Mouse (Mus musculus): ENCODE results near the gene Sdr42e1. TPM values are rescaled to one million over a fixed set of nuclear protein-coding genes. Genes with fewer than 3 reads are reported as not detected.

Gene Sdr42e1
- polyA plus RNA-seq (2014; fragmentation: Illumina TruSeq; extraction: RNeasy Lipid Tissue Mini Kit (QIAGEN cat#74804); ENCODE audit: low read depth, low replicate concordance): 82.4 TPM

DNA sequence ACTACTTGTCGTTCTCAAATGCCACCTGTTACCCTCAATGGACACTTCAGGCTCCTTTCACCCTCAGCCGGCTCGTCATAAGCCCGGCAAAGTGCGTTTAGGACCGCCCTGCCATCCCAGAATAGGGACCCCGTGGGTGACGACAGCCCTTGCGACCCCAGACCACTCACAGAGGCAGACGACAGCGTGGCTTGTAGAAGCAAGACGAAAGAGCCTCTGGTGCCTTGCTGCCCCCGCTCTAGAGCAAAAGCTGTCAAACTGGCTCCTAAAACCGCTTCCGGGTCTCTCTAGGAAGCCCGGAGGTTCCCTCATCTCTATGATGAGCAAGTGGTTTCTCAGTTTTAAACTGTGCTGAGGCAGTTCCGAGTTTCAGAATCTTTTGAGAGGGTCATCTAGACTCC lies at the start of gene Sdr42e1:
TSS of gene Sdr42e1 (minus strand) at position 260 of the 401 bp plus-strand sequence.

DNA sequence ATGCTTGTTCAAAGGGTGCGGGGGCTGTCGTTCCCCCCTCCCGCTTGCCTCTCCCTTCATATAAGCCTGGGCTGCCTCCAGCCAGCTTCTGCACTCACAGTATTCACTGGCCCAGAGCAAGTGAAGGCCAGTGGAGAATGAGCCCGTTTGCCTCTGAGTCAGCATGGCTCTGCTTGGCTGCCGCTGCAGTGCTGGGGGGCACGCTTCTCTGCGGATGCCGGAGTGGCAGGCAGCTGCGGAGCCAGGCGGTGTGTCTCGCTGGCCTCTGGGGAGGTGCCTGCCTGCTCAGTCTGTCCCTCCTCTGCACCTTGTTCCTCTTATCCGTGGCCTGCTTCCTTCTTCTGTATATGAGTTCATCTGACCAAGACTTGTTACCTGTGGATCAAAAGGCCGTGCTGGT lies 28.4 kb upstream of the Sdr42e1 start, which contains the start of gene Hsd17b2:
TSS of gene Hsd17b2 (plus strand) at position 46 of the 400 bp plus-strand sequence.

Other genes with a start within 250 kb of the Sdr42e1 start
- 0.24 TPM for gene Plcg2, start 175.4 kb downstream of the Sdr42e1 start, polyA plus RNA-seq (2014; fragmentation: Illumina TruSeq; extraction: RNeasy Lipid Tissue Mini Kit (QIAGEN cat#74804); ENCODE audit: low read depth, low replicate concordance)
- 201 TPM for gene Hsd17b2, start 28.2 kb upstream of the Sdr42e1 start, polyA plus RNA-seq (2014; fragmentation: Illumina TruSeq; extraction: RNeasy Lipid Tissue Mini Kit (QIAGEN cat#74804); ENCODE audit: low read depth, low replicate concordance)
- 6.6 TPM for gene Mphosph6, start 128.3 kb upstream of the Sdr42e1 start, polyA plus RNA-seq (2014; fragmentation: Illumina TruSeq; extraction: RNeasy Lipid Tissue Mini Kit (QIAGEN cat#74804); ENCODE audit: low read depth, low replicate concordance)